Mouse (Mus musculus): ENCODE measurements at regions not wholly inside any gene's neighbourhood (a gene's known extent, or its start where the extent isn't known, plus 50 kb on each side); places are given as distances from the start of the nearest gene placed in this dataset.

DNA sequence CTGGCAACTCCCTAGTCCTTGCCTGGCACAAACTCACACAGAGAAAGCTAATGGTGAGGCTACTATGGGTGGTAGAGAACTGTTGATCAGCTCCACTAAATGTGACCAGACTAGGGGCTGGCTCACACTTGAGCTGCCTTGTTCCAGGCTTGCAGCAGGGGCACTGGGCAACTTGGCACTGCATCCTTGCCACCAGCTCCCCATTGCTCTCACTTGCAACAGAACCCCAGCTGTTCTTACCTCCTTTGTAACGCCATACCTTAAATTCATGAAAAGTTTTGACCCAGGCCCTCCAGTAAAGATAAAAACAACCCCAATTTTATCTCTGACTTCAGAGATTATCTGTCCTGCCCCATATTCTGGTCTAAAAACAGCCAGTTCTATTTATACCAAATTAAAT, 328.7 kb downstream of the Diras2 start:
- WGBS = 16% methylated on average over 1 of the region's 1 CpGs
- Histone ChIP-seq H3K4me3 (replicated peaks; ENCODE audit: insufficient read depth, low read depth, low read length) (no peak overlapping the region), H3K4me1 (ENCODE audit: control insufficient read depth, insufficient read depth, low read length) (no peaks in the 10 kb centered on the region), H3K27me3 (ENCODE audit: control insufficient read depth, insufficient read depth, low read length) (no peaks in the 10 kb centered on the region), H3K27ac (ENCODE audit: insufficient read depth, low read length) (no peak overlapping the region)
- TF ChIP-seq POLR2A (IDR thresholded peaks at IDR 0.05; ENCODE audit: borderline replicate concordance, insufficient read depth, low read length) (no peak), CTCF (IDR thresholded peaks at IDR 0.05; ENCODE audit: borderline replicate concordance, insufficient read depth, low read depth, low read length) (no peak)
- DNase-seq = no peak

- no peak for DNase-seq
- H3K4me3 ChIP-seq (replicated peaks; ENCODE audit: insufficient read depth, low read depth, low read length) = no peak overlapping the region
- WGBS = 62% methylated on average over 4 of the region's 4 CpGs
- H3K27ac ChIP-seq (ENCODE audit: insufficient read depth, low read length) = no peak overlapping the region
- TF ChIP-seq CTCF (IDR thresholded peaks at IDR 0.05; ENCODE audit: borderline replicate concordance, insufficient read depth, low read depth, low read length) (no peak), POLR2A (IDR thresholded peaks at IDR 0.05; ENCODE audit: borderline replicate concordance, insufficient read depth, low read length) (no peak)
- no peaks in the 10 kb centered on the region for H3K27me3 ChIP-seq (ENCODE audit: control insufficient read depth, insufficient read depth, low read length)
- H3K4me1 ChIP-seq (ENCODE audit: control insufficient read depth, insufficient read depth, low read length) = no peaks in the 10 kb centered on the region
Measured at GRCm38 (mm10) chr13:52205951-52206350, 325.1 kb downstream of the Diras2 start.

- no peaks in the 10 kb centered on the region for H3K27me3 ChIP-seq (ENCODE audit: control insufficient read depth, insufficient read depth, low read length)
- 73% methylated on average over 5 of the region's 5 CpGs for WGBS
- no peak overlapping the region for H3K4me3 ChIP-seq (replicated peaks; ENCODE audit: insufficient read depth, low read depth, low read length)
- H3K27ac ChIP-seq (ENCODE audit: insufficient read depth, low read length) = no peak overlapping the region
- no peak for DNase-seq
- H3K4me1 ChIP-seq (ENCODE audit: control insufficient read depth, insufficient read depth, low read length) = peaks cover 4% of the 10 kb centered on the region; the same call in 1 of the 2 replicates
- TF ChIP-seq POLR2A (IDR thresholded peaks at IDR 0.05; ENCODE audit: borderline replicate concordance, insufficient read depth, low read length) (no peak), CTCF (IDR thresholded peaks at IDR 0.05; ENCODE audit: borderline replicate concordance, insufficient read depth, low read depth, low read length) (no peak)
Measured at GRCm38 (mm10) chr13:52216343-52216742, 314.7 kb downstream of the Diras2 start.

- DNase-seq = no peak
Measured at GRCm38 (mm10) chr13:52217066-52217465, 314.0 kb downstream of the Diras2 start.

DNA sequence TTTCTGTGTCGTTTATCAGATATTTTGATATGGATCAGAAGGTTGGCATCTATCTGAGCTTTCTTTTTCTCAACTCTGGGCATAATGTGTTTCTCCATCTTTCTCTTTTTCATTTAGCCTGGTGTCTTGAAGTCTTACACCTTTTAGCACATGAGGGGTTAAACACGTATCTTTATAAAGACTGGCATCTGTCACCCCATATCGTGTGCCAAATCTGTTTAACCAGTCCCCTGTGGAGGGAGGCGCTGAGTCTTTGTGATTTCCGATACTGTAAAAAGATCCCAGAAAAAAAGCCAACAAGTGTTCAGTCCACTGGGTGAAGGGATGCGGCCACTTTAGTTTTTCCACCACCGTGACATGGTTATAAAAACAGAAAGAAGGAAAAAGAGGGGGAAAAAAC, 313.3 kb downstream of the Diras2 start:
- no peak overlapping the region for H3K27ac ChIP-seq (ENCODE audit: insufficient read depth, low read length)
- no peak for TF ChIP-seq POLR2A (IDR thresholded peaks at IDR 0.05; ENCODE audit: borderline replicate concordance, insufficient read depth, low read length)
- TF ChIP-seq CTCF (IDR thresholded peaks at IDR 0.05; ENCODE audit: borderline replicate concordance, insufficient read depth, low read depth, low read length) = no peak
- WGBS = 42% methylated on average over 7 of the region's 7 CpGs
- no peak overlapping the region for H3K4me3 ChIP-seq (replicated peaks; ENCODE audit: insufficient read depth, low read depth, low read length)
- no peak for DNase-seq
- H3K27me3 ChIP-seq (ENCODE audit: control insufficient read depth, insufficient read depth, low read length) = no peaks in the 10 kb centered on the region
- H3K4me1 ChIP-seq (ENCODE audit: control insufficient read depth, insufficient read depth, low read length) = peaks cover 4% of the 10 kb centered on the region; the same call in 1 of the 2 replicates

More at GRCm38 (mm10) chr13:52217066-52217465, 314.0 kb downstream of the Diras2 start:
- Histone ChIP-seq H3K27me3 (ENCODE audit: control insufficient read depth, insufficient read depth, low read length) (no peaks in the 10 kb centered on the region), H3K4me1 (ENCODE audit: control insufficient read depth, insufficient read depth, low read length) (peaks cover 4% of the 10 kb centered on the region; the same call in 1 of the 2 replicates), H3K4me3 (replicated peaks; ENCODE audit: insufficient read depth, low read depth, low read length) (no peak overlapping the region), H3K27ac (ENCODE audit: insufficient read depth, low read length) (no peak overlapping the region)
- WGBS = 81% methylated on average over 5 of the region's 5 CpGs
- TF ChIP-seq POLR2A (IDR thresholded peaks at IDR 0.05; ENCODE audit: borderline replicate concordance, insufficient read depth, low read length) (no peak), CTCF (IDR thresholded peaks at IDR 0.05; ENCODE audit: borderline replicate concordance, insufficient read depth, low read depth, low read length) (no peak)

DNA sequence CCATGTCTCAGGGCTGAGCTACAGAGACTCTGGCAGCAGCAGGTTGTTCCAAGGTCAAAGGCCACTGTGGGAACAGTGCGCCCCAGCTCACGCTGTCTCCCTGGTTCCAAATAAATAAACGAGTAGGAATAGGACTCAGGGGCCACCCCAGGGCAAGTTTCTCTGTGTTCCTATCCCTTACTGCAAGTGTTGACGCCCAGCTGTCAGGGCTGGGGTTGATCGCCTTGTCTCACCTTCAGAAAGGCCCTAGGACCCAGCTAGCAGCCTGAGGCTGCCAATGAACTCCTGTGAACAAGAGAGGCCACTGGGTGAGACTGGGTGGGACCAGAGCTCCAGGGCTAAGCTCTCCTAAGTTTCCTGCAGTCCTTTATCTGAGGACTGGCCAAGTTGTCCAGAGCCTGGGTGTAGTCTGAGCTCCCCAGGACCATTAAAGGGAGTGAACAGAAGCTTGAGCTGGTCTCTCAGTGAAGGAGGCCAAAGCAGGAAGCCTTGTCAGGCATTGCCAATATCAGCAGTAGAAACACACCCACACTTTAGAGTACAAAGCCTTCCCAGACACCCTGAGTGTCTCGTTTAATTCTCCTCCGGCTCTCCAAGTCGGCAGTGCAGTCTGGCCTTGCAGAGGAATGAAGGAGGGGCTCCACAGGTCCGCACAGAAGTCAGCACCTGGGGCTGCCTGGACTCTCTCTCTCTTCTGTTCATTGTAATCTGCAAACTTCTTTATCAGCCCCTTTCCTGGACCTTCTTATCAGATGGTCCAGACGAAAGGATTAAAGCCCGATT, 308.6 kb downstream of the Diras2 start:
- Histone ChIP-seq H3K27ac (ENCODE audit: insufficient read depth, low read length) (no peak overlapping the region), H3K4me3 (replicated peaks; ENCODE audit: insufficient read depth, low read depth, low read length) (no peak overlapping the region), H3K27me3 (ENCODE audit: control insufficient read depth, insufficient read depth, low read length) (no peaks in the 10 kb centered on the region), H3K4me1 (ENCODE audit: control insufficient read depth, insufficient read depth, low read length) (peaks cover 6% of the 10 kb centered on the region)
- 71% methylated on average over 11 of the region's 11 CpGs for WGBS
- DNase-seq = no peak
- TF ChIP-seq CTCF (IDR thresholded peaks at IDR 0.05; ENCODE audit: borderline replicate concordance, insufficient read depth, low read depth, low read length) (no peak), POLR2A (IDR thresholded peaks at IDR 0.05; ENCODE audit: borderline replicate concordance, insufficient read depth, low read length) (no peak)

DNA sequence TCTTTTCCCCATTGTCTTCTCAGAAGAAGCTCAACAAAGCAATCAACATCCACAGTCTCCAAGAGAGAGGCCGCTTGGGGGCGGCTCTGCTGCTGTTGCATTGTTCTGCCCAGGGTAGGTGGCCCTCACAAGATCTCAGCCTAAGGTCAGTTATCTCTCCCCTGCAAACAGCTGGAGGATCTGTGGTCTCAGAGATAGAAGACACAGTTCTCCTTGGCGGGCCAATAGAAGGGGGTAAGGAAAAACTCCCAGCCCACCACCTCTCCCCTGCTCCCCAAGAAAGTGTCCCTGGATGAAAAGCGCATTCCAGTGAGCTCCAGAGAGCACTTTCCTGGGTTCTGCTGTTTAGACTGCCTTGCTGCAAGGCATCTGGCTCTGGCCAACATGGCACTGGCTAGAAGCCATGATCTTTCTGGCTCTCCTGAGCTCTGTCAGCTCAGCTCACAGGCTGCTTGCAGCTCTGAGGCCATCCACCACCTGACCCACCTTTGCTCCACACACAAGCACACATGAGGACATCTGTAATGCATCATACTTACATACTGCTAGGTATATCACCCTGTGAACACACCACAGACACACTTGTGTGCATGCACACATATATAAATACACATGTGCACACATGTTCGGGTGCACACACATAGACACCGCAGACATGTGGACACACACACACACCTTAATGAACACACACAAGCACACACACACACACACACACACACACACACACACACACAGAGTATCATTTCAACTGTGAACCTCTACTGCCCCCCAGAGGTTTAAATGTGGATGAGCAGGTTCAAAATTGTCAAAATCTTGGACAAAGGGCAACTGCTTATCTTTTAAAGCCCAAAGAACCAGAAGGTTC, 307.7 kb downstream of the Diras2 start:
- H3K27ac ChIP-seq (ENCODE audit: insufficient read depth, low read length) = no peak overlapping the region
- DNase-seq = peak; percentile 58 to 59
- TF ChIP-seq CTCF (IDR thresholded peaks at IDR 0.05; ENCODE audit: borderline replicate concordance, insufficient read depth, low read depth, low read length) (peak; percentile 71), POLR2A (IDR thresholded peaks at IDR 0.05; ENCODE audit: borderline replicate concordance, insufficient read depth, low read length) (no peak)
- H3K4me1 ChIP-seq (ENCODE audit: control insufficient read depth, insufficient read depth, low read length) = peaks cover 6% of the 10 kb centered on the region
- H3K27me3 ChIP-seq (ENCODE audit: control insufficient read depth, insufficient read depth, low read length) = no peaks in the 10 kb centered on the region
- 61% methylated on average over 6 of the region's 6 CpGs for WGBS
- H3K4me3 ChIP-seq (replicated peaks; ENCODE audit: insufficient read depth, low read depth, low read length) = no peak overlapping the region
